Mouse (Mus musculus) MEL (cell line): ENCODE measurements at regions not wholly inside any gene's neighbourhood (a gene's known extent, or its start where the extent isn't known, plus 50 kb on each side); places are given as distances from the start of the nearest gene placed in this dataset.

ENCODE experiments used
- DNase-seq: peaks from one replicate; pipeline ENCODE4 v3.0.0; 2011; ENCODE audit warnings: low read depth, low spot score
- H3K27ac ChIP-seq: 2 replicates; pipeline ENCODE4 v1.5.1; 2012; ENCODE audit warnings: low read depth, mild to moderate bottlenecking, control low read depth, low read length, moderate library complexity; ENCODE audit not compliant: control insufficient read depth
- H3K27me3 ChIP-seq, 2 experiments: fragments of 150-350 bp in 1 of 2; sonication (generic) in 1 of 2; 2 replicates each; pipeline ENCODE4 v1.6.1; 2012; ENCODE audit warnings: low read length in 2 of 2, mild to moderate bottlenecking in 2 of 2, improper control_type of control experiment in 1 of 2, moderate library complexity in 1 of 2; ENCODE audit not compliant: insufficient read depth in 2 of 2, control insufficient read depth in 1 of 2
- H3K36me3 ChIP-seq, 2 experiments: 2 replicates each; pipeline ENCODE4 v1.6.1; 2012 to 2014; ENCODE audit warnings: low read length in 2 of 2, improper control_type of control experiment in 1 of 2, inconsistent platforms in 1 of 2, mild to moderate bottlenecking in 1 of 2; ENCODE audit not compliant: insufficient read depth in 2 of 2, control insufficient read depth in 1 of 2
- H3K4me1 ChIP-seq, 2 experiments: fragments of 150-350 bp in 1 of 2; sonication (generic) in 1 of 2; 2 replicates each; pipeline ENCODE4 v1.6.1; 2012; ENCODE audit warnings: low read length in 2 of 2, improper control_type of control experiment in 1 of 2, mild to moderate bottlenecking in 1 of 2; ENCODE audit not compliant: insufficient read depth in 2 of 2, control insufficient read depth in 1 of 2
- H3K4me3 ChIP-seq, 2 experiments: fragments of 150-350 bp in 1 of 2; sonication (generic) in 1 of 2; 2 replicates each; pipeline ENCODE4 v1.5.1; 2012; ENCODE audit warnings: low read depth in 2 of 2, low read length in 2 of 2, mild to moderate bottlenecking in 2 of 2, moderate library complexity in 2 of 2, control low read depth in 1 of 2, improper control_type of control experiment in 1 of 2; ENCODE audit not compliant: control insufficient read depth in 1 of 2, insufficient read depth in 1 of 2
- H3K79me2 ChIP-seq: 2 replicates; pipeline ENCODE4 v1.6.1; 2012; ENCODE audit warnings: mild to moderate bottlenecking, low read length, moderate library complexity; ENCODE audit not compliant: control insufficient read depth, poor library complexity, insufficient read depth
- H3K9ac ChIP-seq: 2 replicates; pipeline ENCODE4 v1.6.1; 2012; ENCODE audit warnings: low read depth, mild to moderate bottlenecking, control low read depth, low read length, moderate library complexity; ENCODE audit not compliant: control insufficient read depth, poor library complexity, severe bottlenecking
- H3K9me3 ChIP-seq: fragments of 150-350 bp; sonication (generic); replicated peaks from 2 replicates; pipeline ENCODE4 v1.6.1; 2012; ENCODE audit warnings: mild to moderate bottlenecking, low read length, improper control_type of control experiment, moderate library complexity; ENCODE audit not compliant: insufficient read depth
- CHD1 ChIP-seq: IDR thresholded peaks from 2 replicates; pipeline ENCODE4 v1.6.1; 2012; ENCODE audit warnings: low read depth, mild to moderate bottlenecking, inconsistent platforms, low read length, improper control_type of control experiment
- E2F4 ChIP-seq: IDR thresholded peaks from 2 replicates; pipeline ENCODE4 v1.6.1; 2011; ENCODE audit warnings: low read depth, low read length, improper control_type of control experiment, borderline replicate concordance
- EP300 ChIP-seq, 2 experiments: IDR thresholded peaks; 2 replicates each; pipeline ENCODE4 v1.6.1; 2011; ENCODE audit warnings: improper control_type of control experiment in 2 of 2, low read length in 2 of 2, low read depth in 1 of 2, mild to moderate bottlenecking in 1 of 2
- ETS1 ChIP-seq: IDR thresholded peaks from 2 replicates; pipeline ENCODE4 v1.6.1; 2012; ENCODE audit warnings: low read depth, mild to moderate bottlenecking, inconsistent platforms, low read length, improper control_type of control experiment, moderate library complexity
- HCFC1 ChIP-seq: IDR thresholded peaks from 2 replicates; pipeline ENCODE4 v1.6.1; 2012; ENCODE audit warnings: low read depth, mild to moderate bottlenecking, inconsistent platforms, low read length, improper control_type of control experiment, moderate library complexity
- KAT2A ChIP-seq: conservative IDR thresholded peaks from 2 replicates; pipeline ENCODE4 v1.6.1; 2012; ENCODE audit warnings: low read depth, low read length, improper control_type of control experiment, inconsistent platforms
- MAFK ChIP-seq: IDR thresholded peaks from 2 replicates; pipeline ENCODE4 v1.6.1; 2011; ENCODE audit warnings: low read depth, mild to moderate bottlenecking, low read length, improper control_type of control experiment, borderline replicate concordance
- MAX ChIP-seq: IDR thresholded peaks from 2 replicates; pipeline ENCODE4 v1.6.1; 2011; ENCODE audit warnings: low read length, improper control_type of control experiment
- MXI1 ChIP-seq: IDR thresholded peaks from 2 replicates; pipeline ENCODE4 v1.6.1; 2011; ENCODE audit warnings: mild to moderate bottlenecking, low read depth, low read length, improper control_type of control experiment
- MYB ChIP-seq: IDR thresholded peaks from 2 replicates; pipeline ENCODE4 v1.6.1; 2011; ENCODE audit warnings: mild to moderate bottlenecking, low read depth, low read length, improper control_type of control experiment
- NELFE ChIP-seq: IDR thresholded peaks from 2 replicates; pipeline ENCODE4 v1.6.1; 2011; ENCODE audit warnings: low read depth, low read length, improper control_type of control experiment
- NRF1 ChIP-seq: IDR thresholded peaks from 2 replicates; pipeline ENCODE4 v1.6.1; 2014; ENCODE audit warnings: low read depth, mild to moderate bottlenecking, inconsistent platforms, low read length, improper control_type of control experiment, moderate library complexity; ENCODE audit not compliant: poor library complexity, insufficient read depth, severe bottlenecking
- POLR2AphosphoS2 ChIP-seq: IDR thresholded peaks from 2 replicates; pipeline ENCODE4 v1.6.1; 2011; ENCODE audit warnings: low read length, improper control_type of control experiment
- POLR2AphosphoS5 ChIP-seq: IDR thresholded peaks from 2 replicates; pipeline ENCODE4 v1.6.1; 2012; ENCODE audit warnings: low read depth, borderline replicate concordance, mild to moderate bottlenecking, inconsistent platforms, low read length, moderate library complexity, mixed read lengths
- RAD21 ChIP-seq: IDR thresholded peaks from 2 replicates; pipeline ENCODE4 v1.6.1; 2011; ENCODE audit warnings: mild to moderate bottlenecking, low read depth, low read length, improper control_type of control experiment
- RCOR1 ChIP-seq: IDR thresholded peaks from 2 replicates; pipeline ENCODE4 v1.6.1; 2012; ENCODE audit warnings: low read depth, mild to moderate bottlenecking, inconsistent platforms, low read length, improper control_type of control experiment
- SIN3A ChIP-seq: IDR thresholded peaks from 2 replicates; pipeline ENCODE4 v1.6.1; 2012; ENCODE audit warnings: low read length, improper control_type of control experiment, inconsistent platforms
- SMC3 ChIP-seq: IDR thresholded peaks from 2 replicates; pipeline ENCODE4 v1.6.1; 2011; ENCODE audit warnings: low read depth, low read length, improper control_type of control experiment
- TAL1 ChIP-seq: IDR thresholded peaks from 2 replicates; pipeline ENCODE4 v1.6.1; 2012; ENCODE audit warnings: mild to moderate bottlenecking, inconsistent platforms, low read length, moderate library complexity, mixed read lengths
- TCF12 ChIP-seq: IDR thresholded peaks from 2 replicates; pipeline ENCODE4 v1.6.1; 2014; ENCODE audit warnings: low read depth, mild to moderate bottlenecking, inconsistent platforms, low read length, improper control_type of control experiment, moderate library complexity
- USF2 ChIP-seq, 2 experiments: IDR thresholded peaks; 2 replicates each; pipeline ENCODE4 v1.6.1; 2011 to 2012; ENCODE audit warnings: improper control_type of control experiment in 2 of 2, low read length in 2 of 2, borderline replicate concordance in 1 of 2, inconsistent platforms in 1 of 2, low read depth in 1 of 2, mild to moderate bottlenecking in 1 of 2; ENCODE audit not compliant: insufficient read depth in 1 of 2
- ZC3H11A ChIP-seq: IDR thresholded peaks from 2 replicates; pipeline ENCODE4 v1.6.1; 2012; ENCODE audit warnings: low read depth, mild to moderate bottlenecking, inconsistent platforms, low read length, improper control_type of control experiment
- ZNF384 ChIP-seq: IDR thresholded peaks from 2 replicates; pipeline ENCODE4 v1.6.1; 2012; ENCODE audit warnings: low read depth, mild to moderate bottlenecking, inconsistent platforms, low read length, improper control_type of control experiment

GRCm38 (mm10) chr9:61168931-61169330, 203.2 kb upstream of the Tle3 start:
- H3K27me3 ChIP-seq, result 0 out of 4 replicates have a peak, but pooled peaks cover 0 to 1% of the 10 kb centered on the region in 2 experiments
- no peak for DNase-seq
- H3K4me3 ChIP-seq, result no peak overlapping the region
- H3K36me3 ChIP-seq, result no peaks in the 10 kb centered on the region
- no peaks in the 10 kb centered on the region for H3K9me3 ChIP-seq
- no peaks in the 10 kb centered on the region for H3K79me2 ChIP-seq
- no peak overlapping the region for H3K9ac ChIP-seq
- H3K4me1 ChIP-seq, result no peaks in the 10 kb centered on the region
- H3K27ac ChIP-seq, result no peak overlapping the region
- no peak for TF ChIP-seq ZC3H11A
- TF ChIP-seq MAFK, result no peak
- TF ChIP-seq MYB, result no peak
- TF ChIP-seq TAL1, result no peak
- TF ChIP-seq POLR2AphosphoS2, result no peak
- TF ChIP-seq USF2 (IDR thresholded peaks at IDR 0.05; ENCODE audit: borderline replicate concordance in 1 of 2, insufficient read depth in 1 of 2, low read depth in 1 of 2, low read length in 2 of 2), result no peak
- TF ChIP-seq POLR2AphosphoS5, result no peak
- no peak for TF ChIP-seq TCF12
- TF ChIP-seq E2F4, result no peak
- no peak for TF ChIP-seq SIN3A
- TF ChIP-seq SMC3, result no peak

GRCm38 (mm10) chr9:61169506-61170090, 202.6 kb upstream of the Tle3 start:
- no peak overlapping the region for H3K4me3 ChIP-seq
- no peak overlapping the region for H3K9ac ChIP-seq
- no peak for DNase-seq
- H3K79me2 ChIP-seq, result no peaks in the 10 kb centered on the region
- TF ChIP-seq ETS1 (no peak), MXI1 (no peak), ZNF384 (no peak), POLR2AphosphoS2 (no peak), RAD21 (no peak), MAFK (no peak), CHD1 (no peak), EP300 (IDR thresholded peaks at IDR 0.05; ENCODE audit: low read depth in 1 of 2, low read length in 2 of 2) (no peak), RCOR1 (no peak), HCFC1 (no peak), E2F4 (no peak), POLR2AphosphoS5 (no peak), SMC3 (no peak), NELFE (no peak), NRF1 (no peak), MAX (no peak), KAT2A (no peak)
- H3K36me3 ChIP-seq, result no peaks in the 10 kb centered on the region
- no peaks in the 10 kb centered on the region for H3K9me3 ChIP-seq
- no peaks in the 10 kb centered on the region for H3K4me1 ChIP-seq
- no peak overlapping the region for H3K27ac ChIP-seq
- 0 out of 4 replicates have a peak, but pooled peaks cover 0 to 1% of the 10 kb centered on the region in 2 experiments for H3K27me3 ChIP-seq
